Mouse (Mus musculus): ENCODE results near the gene Olfr1303.

The Olfr1303 gene

GRCm38 (mm10) chr2:111820240-111820639, at the start of gene Olfr1303:
Gene Olfr1303, minus strand, starts transcription at chr2:111820340.
- DNase-seq (ENCODE audit: low spot score) = no peak

GRCm38 (mm10) chr2:111812936-111813335, 7.2 kb downstream of the Olfr1303 start:
- no peak for DNase-seq (ENCODE audit: low spot score)

- no peak for DNase-seq (ENCODE audit: low spot score)
Observed at GRCm38 (mm10) chr2:111777129-111777528, 43.0 kb downstream of the Olfr1303 start, which contains the start of gene Olfr1302. Gene Olfr1302, plus strand, starts transcription at chr2:111777429.

Measured in ovary, adult 18-20 months (tissue).